In genomic region chr4:116461943-116462342, GRCm38 (mm10) we compare ENCODE assay signal across 13 mouse cellular contexts. TPM values are rescaled to one million over a fixed set of nuclear protein-coding genes. Genes with fewer than 3 reads are reported as not detected.
A peak's percentile ranks its signal among the peaks of the same experiment; 100 is the strongest.
DNase-seq lines count a peak whose midpoint lies in the region; ATAC-seq and TF ChIP-seq lines count a peak whose summit lies in the region.
"Had no signal": no experiment of that assay in that cellular context is flagged by ENCODE, and none has a peak within 500 bp of the region (broad histone marks: within the 10 kb centered on the region; RNA-seq: fewer than 3 reads in every experiment).

No protein-coding gene starts in this region.

- DNase-seq in adrenal gland, postnatal 25 days = no peak
- DNase-seq in layer of hippocampus, postnatal 14 days (ENCODE audit: low spot score in 2 of 2) = no peak
- DNase-seq: adrenal gland, adult 2 months; gastrocnemius, postnatal 14 days; kidney, adult 9 months; right cerebral cortex, adult 18-20 months; thymus, postnatal 14 days had no signal

- peak overlapping the region; percentile 95 for H3K4me3 ChIP-seq in heart, embryonic 13.5 days
- H3K4me3 ChIP-seq in heart, embryonic 12.5 days = no peak overlapping the region
- peak overlapping the region; percentile 64 for H3K4me3 ChIP-seq in megakaryocyte, embryonic 14.5 days (replicated peaks)
- peak overlapping the region; percentile 90; the same call in 1 of the 2 replicates for H3K4me3 ChIP-seq in hindbrain, embryonic 13.5 days
- peak overlapping the region; percentile 55 for H3K4me3 ChIP-seq in myocyte

- H3K36me3 ChIP-seq in heart, embryonic 13.5 days = 0 out of 2 replicates have a peak, but pooled peaks cover 3% of the 10 kb centered on the region
- no peaks in the 10 kb centered on the region for H3K36me3 ChIP-seq in heart, embryonic 12.5 days
- H3K36me3 ChIP-seq in megakaryocyte, embryonic 14.5 days (replicated peaks; ENCODE audit: low read length) = no peaks in the 10 kb centered on the region
- H3K36me3 ChIP-seq in hindbrain, embryonic 13.5 days = no peaks in the 10 kb centered on the region
- no peaks in the 10 kb centered on the region for H3K36me3 ChIP-seq in myocyte (ENCODE audit: control insufficient read depth, insufficient read depth)

- H3K9me3 ChIP-seq in heart, embryonic 13.5 days = no peaks in the 10 kb centered on the region
- no peaks in the 10 kb centered on the region for H3K9me3 ChIP-seq in heart, embryonic 12.5 days (replicated peaks)
- H3K9me3 ChIP-seq in megakaryocyte, embryonic 14.5 days = no peaks in the 10 kb centered on the region
- no peaks in the 10 kb centered on the region for H3K9me3 ChIP-seq in hindbrain, embryonic 13.5 days

- no peaks in the 10 kb centered on the region for H3K27me3 ChIP-seq in heart, embryonic 13.5 days (replicated peaks)
- H3K27me3 ChIP-seq in heart, embryonic 12.5 days (replicated peaks) = no peaks in the 10 kb centered on the region
- no peaks in the 10 kb centered on the region for H3K27me3 ChIP-seq in megakaryocyte, embryonic 14.5 days (replicated peaks)
- no peaks in the 10 kb centered on the region for H3K27me3 ChIP-seq in hindbrain, embryonic 13.5 days
- H3K27me3 ChIP-seq in myocyte (ENCODE audit: control insufficient read depth, insufficient read depth, insufficient read length) = no peaks in the 10 kb centered on the region

- no peak for TF ChIP-seq POLR2A in myocyte (IDR thresholded peaks at IDR 0.05; ENCODE audit: insufficient read length, low read depth)

- no peak overlapping the region for H3ac ChIP-seq in myocyte (ENCODE audit: control insufficient read depth, insufficient read length)

- H3K27ac ChIP-seq in heart, embryonic 13.5 days (replicated peaks) = no peak overlapping the region
- H3K27ac ChIP-seq in heart, embryonic 12.5 days (ENCODE audit: poor library complexity, severe bottlenecking) = no peak overlapping the region
- no peak overlapping the region for H3K27ac ChIP-seq in hindbrain, embryonic 13.5 days

- ATAC-seq in heart, embryonic 13.5 days (ENCODE audit: extremely low read depth, insufficient number of reproducible peaks, low FRiP score, low TSS enrichment) = no peak
- ATAC-seq in heart, embryonic 12.5 days (ENCODE audit: insufficient number of reproducible peaks, low FRiP score) = no peak
- no peak for ATAC-seq in megakaryocyte, adult 5-6 weeks (ENCODE audit: poor library complexity, severe bottlenecking)
- ATAC-seq in hindbrain, embryonic 13.5 days (ENCODE audit: low FRiP score) = no peak

- H3K4me1 ChIP-seq in heart, embryonic 13.5 days = peaks cover 31% of the 10 kb centered on the region
- peaks cover 20% of the 10 kb centered on the region for H3K4me1 ChIP-seq in heart, embryonic 12.5 days (replicated peaks)
- peaks cover 54% of the 10 kb centered on the region for H3K4me1 ChIP-seq in megakaryocyte, embryonic 14.5 days
- peaks cover 18% of the 10 kb centered on the region for H3K4me1 ChIP-seq in hindbrain, embryonic 13.5 days (replicated peaks)

- H3K9ac ChIP-seq in heart, embryonic 13.5 days = no peak overlapping the region
- H3K9ac ChIP-seq in heart, embryonic 12.5 days = no peak overlapping the region
- H3K9ac ChIP-seq in hindbrain, embryonic 13.5 days = no peak overlapping the region

- peak overlapping the region; percentile 80 for H3K4me2 ChIP-seq in heart, embryonic 13.5 days
- H3K4me2 ChIP-seq in heart, embryonic 12.5 days = no peak overlapping the region
- H3K4me2 ChIP-seq in hindbrain, embryonic 13.5 days = peak overlapping the region; percentile 64
- peak overlapping the region; percentile 75 for H3K4me2 ChIP-seq in myocyte (ENCODE audit: low read depth)

- 93% methylated on average over 3 of the region's 3 CpGs for WGBS in heart, embryonic 13.5 days
- 97% methylated on average over 3 of the region's 3 CpGs for WGBS in heart, embryonic 12.5 days
- 94% methylated on average over 3 of the region's 3 CpGs for WGBS in hindbrain, embryonic 13.5 days

- peaks cover 64% of the 10 kb centered on the region for H3K79me2 ChIP-seq in myocyte (ENCODE audit: control insufficient read depth, insufficient read depth)

TF ChIP-seq in myocyte, 11 proteins besides CTCF, POLR2A, EP300 and RAD21:
- TF ChIP-seq MYOD1 (IDR thresholded peaks at IDR 0.05; ENCODE audit: control insufficient read depth in 1 of 3, insufficient read length in 2 of 3, low read depth in 2 of 3) (no peak), E2F4 (IDR thresholded peaks at IDR 0.05; ENCODE audit: insufficient read depth) (no peak), TCF3 (IDR thresholded peaks at IDR 0.05; ENCODE audit: insufficient read length, low read depth) (no peak), CEBPB (IDR thresholded peaks at IDR 0.05; ENCODE audit: insufficient read depth, poor library complexity, severe bottlenecking) (no peak), SRF (IDR thresholded peaks at IDR 0.05; ENCODE audit: control insufficient read depth, insufficient read length, low read depth) (no peak), USF1 (IDR thresholded peaks at IDR 0.05; ENCODE audit: low read depth) (no peak), POLR2AphosphoS2 (IDR thresholded peaks at IDR 0.05; ENCODE audit: insufficient read length, low read depth) (no peak), TCF12 (IDR thresholded peaks at IDR 0.05; ENCODE audit: insufficient read depth, poor library complexity, severe bottlenecking) (no peak), MAX (IDR thresholded peaks at IDR 0.05; ENCODE audit: low read depth) (no peak), REST (IDR thresholded peaks at IDR 0.05; ENCODE audit: insufficient read depth, insufficient read length) (no peak), MYOG (IDR thresholded peaks at IDR 0.05; ENCODE audit: control insufficient read depth in 1 of 3, insufficient read depth in 1 of 3, insufficient read length in 2 of 3, low read depth in 2 of 3) (no peak)

RNA-seq across cellular contexts. Expression of gene Mast2, which starts 2.0 kb away (rescaled TPM):
- polyA plus RNA-seq in heart, embryonic 13.5 days (2015; fragmentation: Nextera tagmentation; extraction: Ambion mirVana) = 12.8 and 12.9 TPM in 2 replicates
- polyA plus RNA-seq in heart, embryonic 12.5 days (2016; fragmentation: Nextera tagmentation; extraction: Ambion mirVana) = 21.5 and 27.5 TPM in 2 replicates
- 49.7 and 201 TPM in 2 replicates for polyA plus RNA-seq in megakaryocyte, embryonic 14.5 days (2012; ENCODE audit: insufficient read depth, low replicate concordance)
- 22.1 and 28.7 TPM in 2 replicates for total RNA-seq in megakaryocyte, adult 5-6 weeks (2015)
- 10.5 and 11.7 TPM in 2 replicates for total RNA-seq in megakaryocyte, adult 5-6 weeks (2017)
- polyA plus RNA-seq in hindbrain, embryonic 13.5 days (2015; fragmentation: Nextera tagmentation; extraction: Ambion mirVana) = 35.3 and 39.4 TPM in 2 replicates
- polyA plus RNA-seq in myocyte (2012; fragmentation: generic; extraction: Trizol) = 48.9 TPM
- 40.7 and 46.7 TPM in 2 replicates for total RNA-seq in adrenal gland, postnatal 25 days (2021)
- total RNA-seq in layer of hippocampus, postnatal 14 days (2021) = 100 to 1,000 TPM; 100 to 104 TPM

RNA-seq across cellular contexts. Expression of gene Ipp, which starts 45.4 kb away (rescaled TPM):
- 14.3 and 15.6 TPM in 2 replicates for polyA plus RNA-seq in heart, embryonic 13.5 days (2015; fragmentation: Nextera tagmentation; extraction: Ambion mirVana)
- polyA plus RNA-seq in heart, embryonic 12.5 days (2016; fragmentation: Nextera tagmentation; extraction: Ambion mirVana) = 17.8 and 18.7 TPM in 2 replicates
- 1.2 TPM in 1 of 2 replicates, not detected in the other for polyA plus RNA-seq in megakaryocyte, embryonic 14.5 days (2012; ENCODE audit: insufficient read depth, low replicate concordance)
- total RNA-seq in megakaryocyte, adult 5-6 weeks (2015) = 5.8 and 7.5 TPM in 2 replicates
- 10.2 and 10.8 TPM in 2 replicates for total RNA-seq in megakaryocyte, adult 5-6 weeks (2017)
- polyA plus RNA-seq in hindbrain, embryonic 13.5 days (2015; fragmentation: Nextera tagmentation; extraction: Ambion mirVana) = 12.3 and 14.0 TPM in 2 replicates
- 5.1 TPM for polyA plus RNA-seq in myocyte (2012; fragmentation: generic; extraction: Trizol)
- 14.8 and 22.1 TPM in 2 replicates for total RNA-seq in adrenal gland, postnatal 25 days (2021)
- 10 to 100 TPM; 20.1 to 20.7 TPM for total RNA-seq in layer of hippocampus, postnatal 14 days (2021)
